Mouse (Mus musculus): ENCODE results near the gene Gm37240. TPM values are rescaled to one million over a fixed set of nuclear protein-coding genes. Genes with fewer than 3 reads are reported as not detected.

Gene Gm37240
- polyA plus RNA-seq, 1 experiment = 0.91 TPM

- no peak for TF ChIP-seq CTCF (IDR thresholded peaks at IDR 0.05; ENCODE audit: low read depth, low read length)
- H3K27me3 ChIP-seq (ENCODE audit: control insufficient read depth, insufficient read depth, low read length, poor library complexity, severe bottlenecking) = no peaks in the 10 kb centered on the region
- no peaks in the 10 kb centered on the region for H3K36me3 ChIP-seq (ENCODE audit: control insufficient read depth, insufficient read depth, low read length, poor library complexity, severe bottlenecking)
- H3K27ac ChIP-seq (ENCODE audit: insufficient read depth, low read length) = no peak overlapping the region
- H3K9me3 ChIP-seq (replicated peaks; ENCODE audit: control insufficient read depth, insufficient read depth, low read length, poor library complexity, severe bottlenecking) = no peaks in the 10 kb centered on the region
- peaks cover 2% of the 10 kb centered on the region for H3K4me1 ChIP-seq (ENCODE audit: control insufficient read depth, insufficient read depth, low read length)
- no peak overlapping the region for H3K9ac ChIP-seq (ENCODE audit: low read depth, poor library complexity, severe bottlenecking)
- H3K4me3 ChIP-seq (ENCODE audit: low read depth, low read length) = no peak overlapping the region
These were observed 1205.6 kb downstream of the Gm37240 start for GRCm38 (mm10) chr3:84681699-84682098.

GRCm38 (mm10) chr3:84680062-84680461 is 1207.3 kb downstream of the Gm37240 start:
- no peak overlapping the region for H3K9ac ChIP-seq (ENCODE audit: low read depth, poor library complexity, severe bottlenecking)
- TF ChIP-seq CTCF (IDR thresholded peaks at IDR 0.05; ENCODE audit: low read depth, low read length) = no peak
- TF ChIP-seq EP300 (IDR thresholded peaks at IDR 0.05; ENCODE audit: insufficient read depth, low read depth, low read length) = no peak
- no peak for TF ChIP-seq POLR2A (IDR thresholded peaks at IDR 0.05; ENCODE audit: insufficient read depth, low read length)
- H3K4me1 ChIP-seq (ENCODE audit: control insufficient read depth, insufficient read depth, low read length) = peaks cover 2% of the 10 kb centered on the region
- no peaks in the 10 kb centered on the region for H3K36me3 ChIP-seq (ENCODE audit: control insufficient read depth, insufficient read depth, low read length, poor library complexity, severe bottlenecking)
- H3K27me3 ChIP-seq (ENCODE audit: control insufficient read depth, insufficient read depth, low read length, poor library complexity, severe bottlenecking) = no peaks in the 10 kb centered on the region
- no peak overlapping the region for H3K27ac ChIP-seq (ENCODE audit: insufficient read depth, low read length)
- no peak overlapping the region for H3K4me3 ChIP-seq (ENCODE audit: low read depth, low read length)
- no peaks in the 10 kb centered on the region for H3K9me3 ChIP-seq (replicated peaks; ENCODE audit: control insufficient read depth, insufficient read depth, low read length, poor library complexity, severe bottlenecking)

- Histone ChIP-seq H3K9ac (ENCODE audit: low read depth, poor library complexity, severe bottlenecking) (no peak overlapping the region), H3K27ac (ENCODE audit: insufficient read depth, low read length) (no peak overlapping the region), H3K36me3 (ENCODE audit: control insufficient read depth, insufficient read depth, low read length, poor library complexity, severe bottlenecking) (no peaks in the 10 kb centered on the region), H3K27me3 (ENCODE audit: control insufficient read depth, insufficient read depth, low read length, poor library complexity, severe bottlenecking) (no peaks in the 10 kb centered on the region), H3K9me3 (replicated peaks; ENCODE audit: control insufficient read depth, insufficient read depth, low read length, poor library complexity, severe bottlenecking) (no peaks in the 10 kb centered on the region), H3K4me1 (ENCODE audit: control insufficient read depth, insufficient read depth, low read length) (peaks cover 2% of the 10 kb centered on the region), H3K4me3 (ENCODE audit: low read depth, low read length) (no peak overlapping the region)
- TF ChIP-seq POLR2A (IDR thresholded peaks at IDR 0.05; ENCODE audit: insufficient read depth, low read length) (no peak), EP300 (IDR thresholded peaks at IDR 0.05; ENCODE audit: insufficient read depth, low read depth, low read length) (no peak), CTCF (IDR thresholded peaks at IDR 0.05; ENCODE audit: low read depth, low read length) (no peak)
These were observed 1207.8 kb downstream of the Gm37240 start for GRCm38 (mm10) chr3:84679542-84679941.

GRCm38 (mm10) chr3:84678891-84679290 is 1208.4 kb downstream of the Gm37240 start:
- TF ChIP-seq EP300 (IDR thresholded peaks at IDR 0.05; ENCODE audit: insufficient read depth, low read depth, low read length) = no peak
- TF ChIP-seq POLR2A (IDR thresholded peaks at IDR 0.05; ENCODE audit: insufficient read depth, low read length) = no peak
- TF ChIP-seq CTCF (IDR thresholded peaks at IDR 0.05; ENCODE audit: low read depth, low read length) = no peak
- no peak overlapping the region for H3K4me3 ChIP-seq (ENCODE audit: low read depth, low read length)
- no peaks in the 10 kb centered on the region for H3K27me3 ChIP-seq (ENCODE audit: control insufficient read depth, insufficient read depth, low read length, poor library complexity, severe bottlenecking)
- peaks cover 2% of the 10 kb centered on the region for H3K4me1 ChIP-seq (ENCODE audit: control insufficient read depth, insufficient read depth, low read length)
- no peaks in the 10 kb centered on the region for H3K9me3 ChIP-seq (replicated peaks; ENCODE audit: control insufficient read depth, insufficient read depth, low read length, poor library complexity, severe bottlenecking)
- no peak overlapping the region for H3K27ac ChIP-seq (ENCODE audit: insufficient read depth, low read length)
- H3K9ac ChIP-seq (ENCODE audit: low read depth, poor library complexity, severe bottlenecking) = no peak overlapping the region
- H3K36me3 ChIP-seq (ENCODE audit: control insufficient read depth, insufficient read depth, low read length, poor library complexity, severe bottlenecking) = no peaks in the 10 kb centered on the region

- Histone ChIP-seq H3K27ac (ENCODE audit: insufficient read depth, low read length) (no peak overlapping the region), H3K9ac (ENCODE audit: low read depth, poor library complexity, severe bottlenecking) (no peak overlapping the region), H3K27me3 (ENCODE audit: control insufficient read depth, insufficient read depth, low read length, poor library complexity, severe bottlenecking) (no peaks in the 10 kb centered on the region), H3K4me3 (ENCODE audit: low read depth, low read length) (no peak overlapping the region), H3K9me3 (replicated peaks; ENCODE audit: control insufficient read depth, insufficient read depth, low read length, poor library complexity, severe bottlenecking) (no peaks in the 10 kb centered on the region), H3K4me1 (ENCODE audit: control insufficient read depth, insufficient read depth, low read length) (peaks cover 2% of the 10 kb centered on the region), H3K36me3 (ENCODE audit: control insufficient read depth, insufficient read depth, low read length, poor library complexity, severe bottlenecking) (no peaks in the 10 kb centered on the region)
- TF ChIP-seq POLR2A (IDR thresholded peaks at IDR 0.05; ENCODE audit: insufficient read depth, low read length) = no peak
- TF ChIP-seq CTCF (IDR thresholded peaks at IDR 0.05; ENCODE audit: low read depth, low read length) = no peak
- no peak for TF ChIP-seq EP300 (IDR thresholded peaks at IDR 0.05; ENCODE audit: insufficient read depth, low read depth, low read length)
These were observed 1211.6 kb downstream of the Gm37240 start for GRCm38 (mm10) chr3:84675710-84676109.

- Histone ChIP-seq H3K9ac (ENCODE audit: low read depth, poor library complexity, severe bottlenecking) (no peak overlapping the region), H3K27ac (ENCODE audit: insufficient read depth, low read length) (no peak overlapping the region), H3K4me1 (ENCODE audit: control insufficient read depth, insufficient read depth, low read length) (no peaks in the 10 kb centered on the region), H3K36me3 (ENCODE audit: control insufficient read depth, insufficient read depth, low read length, poor library complexity, severe bottlenecking) (no peaks in the 10 kb centered on the region), H3K4me3 (ENCODE audit: low read depth, low read length) (no peak overlapping the region), H3K27me3 (ENCODE audit: control insufficient read depth, insufficient read depth, low read length, poor library complexity, severe bottlenecking) (no peaks in the 10 kb centered on the region), H3K9me3 (replicated peaks; ENCODE audit: control insufficient read depth, insufficient read depth, low read length, poor library complexity, severe bottlenecking) (no peaks in the 10 kb centered on the region)
- no peak for TF ChIP-seq EP300 (IDR thresholded peaks at IDR 0.05; ENCODE audit: insufficient read depth, low read depth, low read length)
These were observed 1213.8 kb downstream of the Gm37240 start for GRCm38 (mm10) chr3:84673552-84673951.

All from ES-Bruce4 (cell line).